Mouse (Mus musculus) limb, embryonic 10.5 days (tissue): Measurements from ENCODE around the gene Nfasc. TPM values are rescaled to one million over a fixed set of nuclear protein-coding genes. Genes with fewer than 3 reads are reported as not detected.

Experiments used
- DNase-seq: peaks from one replicate; pipeline ENCODE4 v3.0.0-alpha.2; 2017; ENCODE audit warnings: low spot score
- H3K27ac ChIP-seq: fragments of 300-500 bp; sonication (generic); 2 replicates; pipeline ENCODE4 v1.5.1; 2016; ENCODE audit warnings: mild to moderate bottlenecking
- H3K27me3 ChIP-seq: fragments of 300-500 bp; sonication (generic); 2 replicates; pipeline ENCODE4 v1.6.1; 2016; ENCODE audit warnings: low read depth, mild to moderate bottlenecking; ENCODE audit not compliant: poor library complexity, severe bottlenecking
- H3K36me3 ChIP-seq: fragments of 300-500 bp; sonication (generic); 2 replicates; pipeline ENCODE4 v1.6.1; 2016; ENCODE audit warnings: mild to moderate bottlenecking, moderate library complexity
- H3K4me1 ChIP-seq: fragments of 300-500 bp; sonication (generic); 2 replicates; pipeline ENCODE4 v1.6.1; 2016
- H3K4me3 ChIP-seq: fragments of 300-500 bp; sonication (generic); 2 replicates; pipeline ENCODE4 v1.5.1; 2016; ENCODE audit warnings: mild to moderate bottlenecking, moderate library complexity
- H3K9me3 ChIP-seq: fragments of 300-500 bp; sonication (generic); replicated peaks from 2 replicates; pipeline ENCODE4 v1.6.1; 2016; ENCODE audit warnings: mild to moderate bottlenecking
- WGBS: fragments of 180-500 bp; shearing (Covaris S2); methylation state at CpG from one replicate; pipeline ENCODE4 v1.1.7; 2016; 5-methylcytosine and 5-hydroxymethylcytosine counted together
- polyA plus RNA-seq: library from polyadenylated mRNA; unstranded; fragments of >200 nt; fragmentation: Nextera tagmentation; extraction: Ambion mirVana; gene quantifications from 2 replicates; pipeline ENCODE4 v1.2.1, GENCODE M21; 2016

Gene Nfasc
- polyA plus RNA-seq, 1 experiment from 2014 or later: 1.4 TPM

DNA sequence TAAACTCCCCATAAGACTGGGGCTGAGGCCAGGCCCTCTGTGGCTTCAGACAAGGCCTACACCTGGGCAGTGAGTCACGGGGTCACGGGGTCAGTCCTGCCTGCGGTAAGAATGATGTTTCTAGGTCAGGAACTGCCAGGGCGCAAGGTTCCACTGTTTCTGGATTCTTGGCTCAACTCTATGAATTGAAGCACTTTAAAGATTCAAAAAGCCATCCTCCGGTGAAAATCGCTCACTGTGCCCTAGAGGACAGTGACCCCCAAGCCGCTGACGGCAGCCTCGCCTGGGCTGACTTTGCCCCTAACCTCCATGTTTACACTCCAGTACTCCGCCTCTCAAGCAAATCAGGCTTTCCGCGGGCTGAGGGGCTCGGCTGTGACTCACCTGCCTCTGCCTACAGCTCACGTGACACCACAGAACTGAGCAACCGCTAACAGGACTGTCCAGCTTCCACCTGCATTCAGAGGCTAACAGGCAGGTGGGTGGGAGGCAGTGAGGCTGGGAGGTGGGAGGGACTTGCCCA is 154.9 kb downstream of the Nfasc start:
- H3K4me3 ChIP-seq: no peak overlapping the region
- H3K36me3 ChIP-seq: no peaks in the 10 kb centered on the region
- H3K4me1 ChIP-seq: peaks cover 24% of the 10 kb centered on the region
- no peak overlapping the region for H3K27ac ChIP-seq
- 46% methylated on average over 15 of the region's 15 CpGs for WGBS
- DNase-seq: no peak
- peaks cover 12% of the 10 kb centered on the region; the same call in 1 of the 2 replicates for H3K27me3 ChIP-seq
- no peaks in the 10 kb centered on the region for H3K9me3 ChIP-seq

DNA sequence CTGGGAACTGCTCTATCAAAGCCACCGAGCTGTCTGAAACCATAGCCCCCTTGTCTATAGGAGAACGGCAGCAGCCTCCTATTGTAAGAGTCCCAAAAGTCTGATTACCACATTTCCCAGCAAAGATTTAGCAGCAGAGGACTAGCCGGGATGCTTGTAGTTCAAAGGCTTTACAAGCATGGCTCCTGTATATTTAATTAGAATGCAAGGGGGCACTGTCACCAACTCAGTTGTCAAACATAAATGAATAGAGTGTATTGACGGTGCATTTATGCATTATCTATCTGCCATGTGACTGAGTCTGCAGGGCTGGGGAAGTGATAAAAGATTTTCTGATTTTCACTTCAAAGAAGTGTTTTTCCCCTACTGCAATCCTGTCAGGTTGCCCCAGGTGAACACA is 156.2 kb downstream of the Nfasc start:
- WGBS: 82% methylated on average over 4 of the region's 4 CpGs
- H3K36me3 ChIP-seq: no peaks in the 10 kb centered on the region
- H3K9me3 ChIP-seq: no peaks in the 10 kb centered on the region
- H3K27ac ChIP-seq: no peak overlapping the region
- DNase-seq: no peak
- H3K4me3 ChIP-seq: no peak overlapping the region
- 0 out of 2 replicates have a peak, but pooled peaks cover 10% of the 10 kb centered on the region for H3K27me3 ChIP-seq
- H3K4me1 ChIP-seq: peaks cover 34% of the 10 kb centered on the region

DNA sequence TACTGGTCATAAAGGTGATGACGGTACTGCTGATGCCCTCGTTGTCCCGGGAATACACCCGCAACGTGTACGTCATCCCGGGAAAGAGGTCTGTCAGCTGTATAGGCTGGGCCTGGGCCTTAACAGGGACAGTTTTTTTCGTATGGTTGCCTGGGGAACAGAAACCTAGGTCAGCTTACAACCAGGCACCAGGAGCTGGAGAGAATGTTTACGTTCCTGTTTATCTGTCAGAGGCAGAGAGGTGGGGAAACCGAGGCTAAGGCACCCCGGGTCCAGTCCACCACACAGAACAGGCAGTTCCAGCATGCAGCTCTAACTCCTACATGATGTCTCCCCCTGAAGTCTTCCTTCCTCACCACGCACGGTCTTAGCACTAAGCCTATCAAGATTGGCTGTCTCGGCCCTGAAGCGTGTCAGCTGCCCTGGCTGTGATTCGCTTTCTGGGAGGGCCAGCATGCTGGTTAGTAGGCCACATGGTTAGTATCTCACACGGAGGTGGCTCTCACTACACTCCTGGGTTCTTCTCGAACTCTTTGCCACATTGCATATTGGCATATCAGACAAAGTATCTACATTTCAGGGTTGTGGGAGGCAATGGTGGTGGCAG is 158.5 kb downstream of the Nfasc start:
- H3K4me3 ChIP-seq: no peak overlapping the region
- H3K4me1 ChIP-seq: peaks cover 49% of the 10 kb centered on the region
- no peak overlapping the region; the same call in 1 of the 2 replicates for H3K27ac ChIP-seq
- H3K36me3 ChIP-seq: no peaks in the 10 kb centered on the region
- H3K9me3 ChIP-seq: no peaks in the 10 kb centered on the region
- 0 out of 2 replicates have a peak, but pooled peaks cover 10% of the 10 kb centered on the region for H3K27me3 ChIP-seq
- 86% methylated on average over 18 of the region's 18 CpGs for WGBS
- DNase-seq: no peak

DNA sequence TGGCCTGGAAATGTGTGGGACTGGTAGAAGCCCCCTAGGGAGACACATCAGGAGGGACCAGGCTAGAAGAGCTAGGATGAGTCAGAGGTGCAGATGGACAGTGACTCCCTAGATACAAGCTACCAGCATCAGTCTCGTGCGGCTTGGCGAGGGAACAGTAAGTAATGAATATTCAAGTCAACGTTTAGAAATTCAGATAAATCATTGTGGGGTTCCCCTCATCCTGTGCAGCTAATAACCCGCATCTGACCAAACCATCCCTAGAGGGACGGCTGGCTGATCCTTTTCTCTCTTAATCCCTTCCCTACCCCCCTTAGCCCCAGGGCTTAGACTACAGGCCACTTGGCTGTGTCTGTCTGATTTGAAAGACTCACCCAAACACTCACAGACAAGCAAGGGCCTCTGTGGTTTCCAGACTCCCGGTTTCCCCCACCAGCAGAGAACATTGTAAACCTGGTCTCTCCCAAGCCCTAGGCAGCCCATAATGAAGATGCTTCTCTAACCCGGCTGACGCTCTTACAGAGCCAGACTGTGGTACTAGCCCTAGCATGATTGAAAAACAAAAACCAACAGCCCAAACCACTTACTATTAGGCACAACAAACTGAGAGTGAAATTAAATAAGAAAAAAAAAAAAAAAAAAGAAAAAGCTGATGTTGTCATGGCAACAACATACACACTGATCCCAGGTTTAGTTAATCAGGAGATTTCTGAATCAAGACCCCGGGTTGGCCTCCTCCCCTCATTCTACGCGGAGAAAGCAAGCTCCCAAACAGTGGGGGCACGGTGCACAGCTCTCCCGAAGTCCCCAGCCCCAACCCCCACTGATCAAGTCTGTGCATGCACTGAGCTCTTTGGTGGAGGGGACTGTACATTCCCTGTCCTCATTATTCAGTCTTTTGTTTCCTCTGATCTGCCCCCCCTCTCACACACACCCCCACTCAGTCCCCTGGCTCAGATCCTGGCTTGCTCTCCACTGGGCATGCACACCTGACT is 159.5 kb downstream of the Nfasc start:
- Histone ChIP-seq H3K36me3 (no peaks in the 10 kb centered on the region), H3K27ac (0 out of 2 replicates have a peak overlapping the region, but pooled peaks have one; percentile 2), H3K4me1 (peaks cover 48% of the 10 kb centered on the region), H3K27me3 (0 out of 2 replicates have a peak, but pooled peaks cover 4% of the 10 kb centered on the region), H3K4me3 (no peak overlapping the region), H3K9me3 (no peaks in the 10 kb centered on the region)
- WGBS: 69% methylated on average over 14 of the region's 14 CpGs
- no peak for DNase-seq

DNA sequence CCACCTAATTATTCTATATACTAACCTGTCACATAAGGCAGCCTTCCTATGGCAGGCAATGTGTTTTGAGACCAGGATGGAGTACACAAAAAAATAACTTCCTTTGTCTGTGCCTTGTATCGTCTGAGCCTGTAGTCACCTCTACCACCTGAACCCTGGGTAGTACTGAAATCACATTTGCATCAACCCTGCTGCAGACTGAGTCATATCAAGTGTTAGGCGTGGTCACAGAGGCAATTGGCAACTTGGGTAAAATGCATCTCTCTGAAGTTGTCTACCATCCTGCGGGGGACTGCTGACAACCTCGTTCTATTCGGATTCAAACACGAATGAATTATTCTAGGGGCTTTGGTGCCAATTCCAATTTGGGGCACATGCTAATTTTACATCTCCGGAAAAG is 161.5 kb downstream of the Nfasc start:
- 93% methylated on average over 7 of the region's 7 CpGs for WGBS
- Histone ChIP-seq H3K36me3 (no peaks in the 10 kb centered on the region), H3K9me3 (no peaks in the 10 kb centered on the region), H3K4me3 (no peak overlapping the region), H3K27ac (no peak overlapping the region), H3K27me3 (peaks cover 10% of the 10 kb centered on the region; the same call in 1 of the 2 replicates), H3K4me1 (peaks cover 38% of the 10 kb centered on the region)
- no peak for DNase-seq

DNA sequence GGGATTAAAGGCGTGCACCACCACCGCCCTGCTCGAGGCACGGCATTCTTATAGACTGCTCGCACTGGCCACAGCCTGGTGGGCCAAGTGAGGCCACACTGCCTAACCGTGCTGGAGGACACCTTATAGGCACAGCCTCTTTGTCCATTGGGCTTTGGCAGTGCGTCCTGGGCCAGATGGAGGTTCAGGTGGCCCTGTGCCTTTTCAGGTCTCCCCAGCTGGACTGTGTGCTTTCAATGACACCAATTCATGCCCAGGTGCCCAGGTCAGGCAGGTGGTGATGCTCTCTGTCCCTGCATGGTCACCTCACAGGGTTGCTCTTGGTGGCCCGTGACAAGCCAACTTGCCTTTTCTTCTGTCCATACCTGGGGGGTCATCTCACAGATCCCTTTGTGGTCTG is 164.8 kb downstream of the Nfasc start:
- 97% methylated on average over 8 of the region's 8 CpGs for WGBS
- no peak overlapping the region for H3K4me3 ChIP-seq
- no peaks in the 10 kb centered on the region for H3K9me3 ChIP-seq
- peaks cover 25% of the 10 kb centered on the region for H3K4me1 ChIP-seq
- no peak overlapping the region for H3K27ac ChIP-seq
- H3K36me3 ChIP-seq: no peaks in the 10 kb centered on the region
- DNase-seq: no peak
- peaks cover 7% of the 10 kb centered on the region; the same call in 1 of the 2 replicates for H3K27me3 ChIP-seq

DNA sequence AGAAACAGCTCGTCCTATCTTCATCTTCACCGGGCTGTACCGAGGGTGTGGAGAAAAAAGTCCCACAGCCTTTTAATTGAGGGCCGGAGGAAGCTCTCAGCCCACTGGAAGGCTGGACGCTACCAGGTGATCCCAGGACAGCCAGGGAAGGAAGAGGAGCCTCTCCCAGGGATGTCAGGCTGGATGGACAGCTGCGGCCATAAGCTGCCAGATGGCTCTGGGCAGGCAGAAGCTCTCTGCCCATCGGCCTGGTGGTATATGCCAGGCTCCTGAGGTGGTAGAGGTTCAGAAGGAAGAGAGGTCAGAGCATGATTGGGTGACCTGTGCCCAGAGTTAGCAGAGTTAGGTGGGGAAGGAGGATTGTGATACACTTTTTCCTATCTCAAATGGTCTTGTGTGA is 168.7 kb downstream of the Nfasc start:
- DNase-seq: no peak
- Histone ChIP-seq H3K36me3 (no peaks in the 10 kb centered on the region), H3K9me3 (no peaks in the 10 kb centered on the region), H3K27me3 (peaks cover 12% of the 10 kb centered on the region), H3K4me1 (no peaks in the 10 kb centered on the region), H3K27ac (no peak overlapping the region), H3K4me3 (no peak overlapping the region)
- 91% methylated on average over 7 of the region's 7 CpGs for WGBS

DNA sequence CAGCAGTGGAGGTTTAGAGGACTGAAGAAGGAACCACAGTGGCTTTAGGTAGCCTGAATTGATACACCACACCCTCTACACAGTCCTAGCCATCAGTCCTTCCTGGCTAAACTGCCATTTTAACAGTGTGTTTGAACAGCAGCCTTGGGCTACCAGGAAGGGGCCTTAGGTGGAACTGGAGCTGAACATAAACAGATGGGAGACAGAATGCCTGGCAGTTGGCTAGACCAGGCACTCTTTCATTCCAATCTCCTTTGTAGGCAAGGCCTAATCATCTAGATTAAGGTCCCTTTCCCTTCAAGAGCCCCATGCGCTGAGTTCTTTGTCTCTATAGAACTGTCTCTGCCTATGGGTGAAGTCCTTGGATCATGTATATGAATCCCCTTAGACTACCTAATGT is 170.0 kb downstream of the Nfasc start:
- Histone ChIP-seq H3K27ac (no peak overlapping the region), H3K9me3 (no peaks in the 10 kb centered on the region), H3K27me3 (peaks cover 23% of the 10 kb centered on the region), H3K36me3 (no peaks in the 10 kb centered on the region), H3K4me1 (no peaks in the 10 kb centered on the region), H3K4me3 (no peak overlapping the region)
- DNase-seq: no peak
- 89% methylated on average over 1 of the region's 1 CpGs for WGBS

DNA sequence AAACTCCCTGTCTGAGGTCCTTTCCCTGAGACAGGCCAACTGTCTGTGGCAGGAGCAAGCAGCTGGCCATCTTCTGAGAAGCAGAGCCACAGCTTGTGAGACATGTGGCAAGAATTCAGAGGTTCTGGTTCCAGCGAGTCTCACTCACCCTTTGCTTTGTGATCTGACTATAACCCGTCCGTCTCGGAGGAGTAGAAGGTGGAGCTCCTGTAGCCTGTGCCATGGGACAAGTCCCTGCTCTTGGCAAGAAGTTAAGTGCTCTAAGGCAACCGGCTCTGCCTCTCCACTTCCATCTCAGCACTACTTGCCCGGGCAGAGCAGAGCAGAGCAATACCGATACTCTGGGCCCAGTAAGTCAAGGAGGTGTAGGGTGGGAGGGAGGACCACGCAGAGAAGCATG is 170.7 kb downstream of the Nfasc start:
- no peak for DNase-seq
- Histone ChIP-seq H3K4me1 (no peaks in the 10 kb centered on the region), H3K4me3 (no peak overlapping the region), H3K9me3 (no peaks in the 10 kb centered on the region), H3K27me3 (peaks cover 27% of the 10 kb centered on the region), H3K27ac (no peak overlapping the region), H3K36me3 (no peaks in the 10 kb centered on the region)
- 85% methylated on average over 8 of the region's 8 CpGs for WGBS

DNA sequence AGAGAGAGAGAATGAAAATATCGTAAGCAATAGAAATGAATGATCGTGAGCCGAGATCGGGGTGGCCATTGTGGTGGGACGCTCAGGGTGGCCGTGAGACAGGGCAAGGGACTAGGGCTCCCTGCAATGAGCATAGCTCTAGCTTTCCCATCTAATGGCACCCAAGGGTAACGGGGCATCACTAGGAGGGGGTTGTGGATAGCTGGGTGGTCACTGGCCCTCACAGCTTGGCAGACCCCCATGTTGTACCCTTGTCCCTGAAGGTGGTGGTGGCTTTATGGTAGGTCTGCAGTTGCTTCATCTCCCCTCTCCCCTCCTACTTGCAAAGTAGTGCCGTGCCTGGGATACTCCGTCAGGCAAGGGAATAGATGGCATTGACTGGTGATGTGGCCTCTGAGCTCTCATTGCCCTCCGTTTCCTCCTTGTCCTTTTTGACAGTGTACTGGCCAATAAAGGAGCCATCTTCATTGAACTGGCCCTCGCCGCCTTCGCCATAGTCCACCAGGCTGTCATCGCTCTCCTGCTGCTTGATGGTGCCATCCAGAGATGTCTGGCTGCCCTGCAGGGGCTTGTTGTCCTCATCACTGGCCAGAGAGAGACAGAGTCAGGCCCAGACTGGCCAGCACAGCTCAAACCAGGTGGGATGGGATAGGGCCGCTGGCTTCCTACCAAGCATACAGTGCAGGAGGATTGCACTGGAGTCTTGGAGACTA is 171.4 kb downstream of the Nfasc start:
- Histone ChIP-seq H3K36me3 (no peaks in the 10 kb centered on the region), H3K4me1 (no peaks in the 10 kb centered on the region), H3K4me3 (no peak overlapping the region), H3K27me3 (peaks cover 28% of the 10 kb centered on the region; the same call in 1 of the 2 replicates), H3K27ac (no peak overlapping the region), H3K9me3 (no peaks in the 10 kb centered on the region)
- 95% methylated on average over 15 of the region's 15 CpGs for WGBS
- no peak for DNase-seq

DNA sequence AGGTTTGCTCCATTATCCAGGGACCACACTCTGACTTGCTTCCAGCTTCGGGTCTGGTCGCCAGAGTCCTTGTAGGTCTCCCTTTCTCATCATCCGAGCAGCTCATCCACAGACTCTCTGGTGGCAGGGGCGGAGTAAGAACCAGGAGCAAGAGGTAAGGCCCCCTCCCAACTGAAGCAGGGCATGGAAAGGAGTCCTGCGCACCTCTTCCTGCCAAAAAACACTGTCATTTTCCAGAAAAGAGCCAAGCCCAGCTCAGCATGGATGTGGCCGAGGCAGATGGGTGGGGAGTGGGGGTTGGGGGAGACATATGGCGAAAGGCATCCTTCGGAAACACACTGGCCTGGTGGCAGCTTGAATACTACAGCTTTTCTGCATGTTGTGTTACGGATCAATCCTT is 172.1 kb downstream of the Nfasc start:
- WGBS: 82% methylated on average over 9 of the region's 9 CpGs
- peaks cover 34% of the 10 kb centered on the region; the same call in 1 of the 2 replicates for H3K27me3 ChIP-seq

DNA sequence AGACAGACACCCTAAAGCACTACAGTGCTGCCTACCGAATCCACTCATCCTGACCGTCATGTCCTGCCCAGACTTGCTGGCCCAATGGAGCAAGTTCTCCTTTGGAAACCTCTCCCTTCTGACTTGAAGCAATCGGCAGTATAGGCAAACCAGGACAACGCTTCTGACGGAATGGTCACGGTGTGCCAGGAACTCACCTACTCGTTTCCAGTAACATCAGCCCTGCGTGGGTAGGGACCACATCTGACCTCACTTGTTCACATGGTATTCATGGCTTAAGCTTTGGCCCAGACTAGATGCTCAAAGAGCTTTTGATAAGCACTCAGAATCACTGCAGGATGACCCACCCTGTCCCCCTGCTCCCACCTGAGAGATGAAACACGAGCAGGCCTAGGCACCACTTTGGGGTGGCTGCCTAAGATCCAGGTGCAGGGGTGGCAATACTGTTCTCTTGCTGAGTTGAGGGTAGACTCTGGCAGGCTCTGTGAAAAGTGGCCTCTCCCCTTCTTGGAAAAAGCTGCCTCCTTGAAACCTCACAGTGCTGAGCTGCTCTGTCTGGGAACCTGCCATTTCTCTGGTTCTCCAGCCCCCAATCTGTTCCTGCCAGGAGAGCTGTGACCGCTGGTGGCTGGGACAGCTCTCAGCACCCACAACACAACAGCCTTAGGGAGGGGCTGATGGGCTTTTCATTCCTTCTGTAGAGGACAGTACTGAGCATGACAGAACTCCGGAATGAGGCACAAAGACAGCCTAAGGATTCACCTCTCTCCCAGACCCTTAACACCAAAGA is 174.1 kb downstream of the Nfasc start:
- Histone ChIP-seq H3K36me3 (no peaks in the 10 kb centered on the region), H3K4me1 (peaks cover under 1% of the 10 kb centered on the region; the same call in 1 of the 2 replicates), H3K9me3 (no peaks in the 10 kb centered on the region), H3K27ac (no peak overlapping the region), H3K4me3 (no peak overlapping the region), H3K27me3 (peaks cover 38% of the 10 kb centered on the region; the same call in 1 of the 2 replicates)
- DNase-seq: no peak
- WGBS: 82% methylated on average over 11 of the region's 11 CpGs

More for the DNA sequence above, 172.1 kb downstream of the Nfasc start:
- Histone ChIP-seq H3K9me3 (no peaks in the 10 kb centered on the region), H3K4me3 (no peak overlapping the region), H3K27ac (no peak overlapping the region), H3K36me3 (no peaks in the 10 kb centered on the region), H3K4me1 (no peaks in the 10 kb centered on the region)
- no peak for DNase-seq
